Mouse (Mus musculus) kidney, postnatal 36 days (tissue): Measurements from ENCODE around the gene Dnal4.
"Not testable (repeated sequence)": the region's sequence is repeated elsewhere in the genome, so short reads cannot be mapped to it uniquely, and the experiment has no call there.

Experiments
- DNase-seq, 2 experiments: peaks; one replicate each; pipeline ENCODE4 v3.0.0; 2021 to 2022; ENCODE audit warnings: mixed read lengths in 2 of 2

Gene Dnal4

DNA sequence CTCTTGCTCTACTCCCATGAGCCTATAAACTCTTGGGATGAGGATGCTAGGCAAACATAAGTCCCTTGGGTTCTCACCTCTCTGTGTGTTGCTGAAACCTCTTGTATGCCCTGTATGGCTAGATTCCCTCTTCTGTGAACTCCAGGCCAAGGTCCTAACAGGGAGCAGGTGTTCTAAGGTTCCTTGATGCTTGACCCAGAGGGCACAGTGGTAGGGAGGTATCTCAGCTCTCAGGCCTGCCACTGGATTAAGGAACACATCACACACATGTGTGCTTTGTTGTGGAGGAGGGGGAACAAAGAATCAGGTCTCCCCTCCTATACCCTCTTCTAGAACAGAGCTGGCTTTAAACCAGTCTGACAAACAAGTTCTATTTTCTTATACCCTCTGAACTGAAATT lies at the start of gene Dnal4:
Gene Dnal4, minus strand, starts transcription at position 101 of the 400 bp plus-strand sequence.
- DNase-seq: no peak

DNA sequence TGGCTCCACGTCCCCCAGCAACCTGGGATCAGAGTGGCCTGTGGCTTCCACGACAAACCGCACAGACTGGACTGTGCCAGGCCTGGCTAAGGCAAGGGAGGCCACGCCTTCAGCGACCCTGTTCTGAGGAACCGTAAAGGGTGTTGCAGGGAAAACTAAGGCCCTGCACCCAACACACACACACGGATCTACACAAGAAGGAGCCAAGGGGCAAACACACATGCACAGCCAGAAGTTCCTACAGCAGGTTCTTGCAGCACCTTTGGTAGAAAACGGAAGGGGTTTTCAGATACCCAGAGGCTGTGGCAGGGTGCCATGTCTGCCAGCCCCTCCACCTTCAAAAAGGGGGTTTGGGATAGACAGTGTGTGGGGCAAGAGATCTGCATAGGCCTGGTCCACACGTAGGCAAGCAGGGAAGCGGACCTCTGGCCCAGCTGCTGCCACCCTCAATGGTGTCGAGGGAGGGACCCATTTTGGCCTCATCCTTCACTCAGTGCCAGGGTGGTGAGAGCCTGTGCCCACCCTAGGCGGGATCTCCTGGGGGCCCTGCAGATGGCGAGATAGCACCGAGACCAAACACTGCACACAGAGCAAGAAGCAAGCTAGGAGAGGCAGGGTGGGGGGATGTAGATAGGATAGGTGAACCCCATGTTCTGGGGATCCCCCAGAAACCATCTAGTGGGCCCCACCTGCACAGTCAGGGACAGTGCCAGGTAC lies 49.6 kb upstream of the Dnal4 start:
- no peak for DNase-seq

DNA sequence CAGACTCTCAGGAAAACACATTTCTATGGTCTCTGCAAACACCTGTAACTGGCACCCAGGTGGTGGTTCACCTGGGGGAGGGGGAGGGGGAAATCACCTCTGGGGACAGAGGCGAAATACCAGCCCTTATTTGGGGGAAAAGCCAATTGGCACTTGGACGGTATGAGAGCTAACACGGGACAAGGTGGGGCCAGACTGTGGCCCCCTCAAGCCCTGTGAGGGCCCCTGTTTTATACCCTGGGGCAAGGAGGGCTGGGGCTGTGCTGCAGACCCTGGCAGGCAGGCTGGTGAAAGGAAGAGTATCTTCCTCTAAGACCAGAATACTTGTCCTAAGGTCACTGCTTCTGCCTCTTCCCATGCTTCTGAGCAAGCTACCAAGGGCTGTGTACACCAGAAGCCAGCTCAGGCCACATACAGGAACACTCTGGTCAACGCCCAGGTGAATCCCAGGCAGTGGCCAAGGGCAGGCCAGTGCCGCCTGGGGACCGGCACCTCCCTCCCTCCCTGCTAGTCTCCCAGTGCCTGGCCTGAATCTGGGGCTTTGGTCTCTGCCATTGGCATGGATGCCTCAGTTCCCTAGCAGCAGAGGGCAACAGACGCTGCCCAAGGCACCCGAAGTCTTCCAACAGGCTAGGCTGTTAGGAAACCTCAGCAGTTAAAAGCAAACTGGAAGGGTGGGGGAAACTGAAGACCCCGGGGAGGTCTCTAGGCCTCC lies 48.7 kb upstream of the Dnal4 start:
- no peak for DNase-seq

DNA sequence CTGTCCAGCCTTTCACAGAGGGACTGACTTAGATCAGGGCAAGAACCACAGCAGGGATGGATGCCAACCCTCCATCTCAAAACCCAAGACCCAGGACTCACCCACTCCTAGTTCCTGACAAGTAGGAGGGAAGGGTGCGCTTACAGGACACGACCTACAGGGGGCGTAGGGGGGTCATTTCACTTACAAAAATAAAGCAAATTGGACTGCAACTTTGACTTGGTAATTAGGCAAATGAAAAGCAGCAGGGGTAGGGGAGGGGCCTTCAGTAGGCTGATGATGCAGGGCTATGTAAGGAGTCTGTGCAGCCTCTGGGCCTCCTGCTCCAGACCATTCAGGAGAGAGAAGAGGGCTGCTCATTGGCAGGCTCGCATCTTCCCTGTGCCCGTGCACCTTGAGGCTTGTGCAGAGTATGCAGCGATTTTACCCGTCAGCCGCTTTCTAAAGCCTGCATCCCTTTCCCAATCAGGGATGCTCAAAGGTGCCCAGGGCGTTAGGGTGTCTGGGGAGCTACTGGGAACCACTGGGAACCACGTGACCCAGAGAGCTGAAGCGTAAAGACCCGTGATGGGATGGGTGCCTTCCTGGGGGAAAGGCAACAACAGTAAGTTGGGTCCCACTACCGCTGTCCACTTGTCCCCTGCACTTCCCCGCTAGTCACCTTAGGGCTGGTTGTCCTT lies 47.6 kb upstream of the Dnal4 start:
- DNase-seq: no peak

DNA sequence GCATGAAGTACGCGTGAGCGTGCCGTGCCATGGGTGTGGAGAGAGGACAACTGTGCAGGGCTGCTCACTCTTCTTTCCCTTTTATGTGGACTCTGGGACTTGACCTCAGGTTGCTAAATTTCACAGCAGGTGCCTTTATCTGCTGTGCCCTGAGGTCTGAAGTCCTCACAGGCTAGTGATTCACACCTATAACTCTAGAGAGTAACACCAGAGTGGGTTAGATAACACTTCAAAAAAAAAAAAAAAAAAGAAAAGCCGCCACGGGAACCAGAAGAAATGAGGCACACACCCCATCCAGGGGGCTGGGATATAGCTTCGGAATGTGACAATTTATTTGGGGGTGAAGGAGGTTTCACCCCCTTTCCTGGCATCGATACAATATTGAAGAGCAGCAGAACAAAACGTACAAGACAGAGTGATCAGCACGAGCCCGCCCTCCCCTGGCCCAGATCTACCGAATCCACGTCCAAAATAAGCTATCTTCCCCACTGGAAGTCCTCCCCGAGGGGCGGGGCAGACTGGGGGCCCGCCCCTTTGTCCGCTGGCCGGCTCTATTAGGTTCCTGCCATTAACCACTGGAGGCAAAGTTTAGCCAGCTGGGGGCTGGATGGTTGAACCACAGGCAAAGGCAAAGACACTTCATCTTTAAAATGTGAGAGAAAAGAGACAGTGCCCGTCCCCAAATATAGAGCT lies 46.1 kb upstream of the Dnal4 start:
- peak; percentile 55 to 71 for DNase-seq

DNA sequence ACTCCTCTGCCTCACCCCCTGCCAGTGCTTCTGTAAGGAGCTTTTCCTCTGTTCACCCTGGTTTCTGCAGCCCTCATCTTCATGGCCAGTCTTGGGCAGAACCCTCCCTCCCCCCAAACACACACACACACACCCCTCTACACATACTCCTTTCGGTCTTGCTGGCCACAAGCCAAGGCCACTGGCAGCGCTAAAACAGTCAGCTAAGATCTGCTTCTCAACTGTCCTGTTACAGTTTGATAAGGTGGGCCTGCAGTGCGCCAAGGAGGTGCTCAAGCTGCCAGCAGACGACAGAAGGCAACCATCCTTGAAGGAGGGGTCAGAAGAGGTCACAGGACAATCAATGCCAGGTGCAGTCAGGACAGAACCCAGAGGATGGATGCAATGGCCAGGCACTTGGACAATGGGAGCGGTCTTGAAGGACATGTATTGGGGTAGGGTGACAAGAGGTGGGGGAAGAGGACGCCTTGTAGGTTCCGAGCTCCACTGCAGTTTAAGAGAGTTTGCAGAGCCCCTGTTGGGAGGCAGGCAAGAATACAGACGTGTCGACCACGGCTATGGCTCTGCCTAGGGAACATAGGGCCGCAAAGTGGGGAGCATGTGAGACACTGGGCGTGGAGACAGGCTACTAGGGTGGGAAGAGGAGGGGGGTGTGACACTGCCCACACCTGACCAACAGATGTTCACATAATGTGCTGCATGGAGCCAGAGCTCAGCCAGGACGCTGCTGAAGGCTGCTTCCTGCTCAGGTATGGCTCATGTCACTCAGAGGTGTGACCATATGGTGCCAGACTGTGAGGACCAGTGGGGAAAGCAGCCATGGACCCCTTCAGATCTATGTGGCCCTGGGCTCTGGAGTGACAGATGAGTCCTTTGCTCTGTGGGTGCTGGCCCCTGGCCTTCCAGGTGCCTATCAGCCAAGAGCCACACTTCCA lies 44.9 kb upstream of the Dnal4 start:
- DNase-seq: no peak

DNA sequence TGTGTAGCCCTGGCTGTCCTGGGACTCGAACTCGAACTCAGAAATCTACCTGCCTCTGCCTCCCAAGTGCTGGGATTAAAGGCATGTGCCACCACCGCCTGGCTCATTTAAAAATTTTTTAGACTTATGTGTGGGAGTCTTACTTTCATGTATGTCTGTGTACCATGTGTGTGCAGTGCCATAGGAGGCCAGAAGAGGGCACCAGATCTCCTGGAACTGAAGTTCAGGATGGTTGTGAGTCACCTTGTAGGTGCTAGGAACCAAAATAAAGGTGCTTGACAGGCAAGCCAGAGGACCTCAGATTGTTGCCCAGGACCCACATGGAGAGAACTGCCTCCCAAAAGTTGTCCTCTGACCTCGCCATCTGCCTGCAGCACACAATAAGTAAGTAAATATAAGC lies 40.7 kb upstream of the Dnal4 start:
- DNase-seq: no peak

DNA sequence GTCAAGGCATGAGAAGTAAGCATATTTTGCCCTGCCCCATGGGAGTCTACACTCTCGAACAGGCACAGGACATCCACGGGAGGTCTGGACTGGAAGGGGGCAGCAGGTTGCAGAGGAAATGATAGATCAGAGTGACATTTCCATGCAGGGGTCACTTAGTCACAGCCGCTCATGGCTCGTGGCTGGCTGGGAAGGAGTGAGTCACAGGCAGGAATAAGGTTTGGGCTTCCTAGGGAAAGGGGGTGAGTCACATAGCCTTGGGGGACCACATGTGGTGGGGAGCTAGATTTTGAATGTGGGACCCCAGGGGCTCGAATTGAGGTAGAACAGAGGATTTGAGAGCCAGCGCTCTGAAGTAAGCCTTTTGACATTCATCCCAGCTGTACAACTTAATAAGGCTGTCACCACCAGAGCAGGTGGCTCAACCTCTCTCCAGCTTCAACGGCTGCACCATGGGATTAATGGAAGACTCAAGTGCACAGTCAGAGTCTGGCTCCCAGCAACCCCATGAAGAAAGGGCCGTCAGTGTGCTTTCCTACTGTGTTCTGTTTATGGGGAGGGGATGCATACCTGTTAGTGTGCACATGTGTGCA lies 36.1 kb upstream of the Dnal4 start:
- no peak for DNase-seq

DNA sequence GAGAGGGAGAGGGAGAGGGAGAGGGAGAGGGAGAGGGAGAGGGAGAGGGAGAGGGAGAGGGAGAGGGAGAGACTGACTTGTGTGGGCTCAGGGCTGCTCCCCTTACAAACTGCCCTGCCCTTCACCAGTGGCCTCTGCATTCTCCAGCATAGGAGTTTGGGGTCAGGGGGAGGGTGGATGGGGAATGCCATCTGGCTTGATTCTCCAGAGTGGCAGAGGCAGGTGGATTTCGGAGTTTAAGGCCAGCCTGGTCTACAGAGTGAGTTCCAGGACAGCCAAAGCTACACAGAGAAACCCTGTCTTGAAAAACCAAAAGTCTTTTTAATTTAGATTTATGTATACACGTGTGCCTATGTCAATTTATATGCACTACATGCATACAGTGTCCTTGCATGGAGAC lies 35.2 kb upstream of the Dnal4 start:
- not testable (repeated sequence) for DNase-seq

DNA sequence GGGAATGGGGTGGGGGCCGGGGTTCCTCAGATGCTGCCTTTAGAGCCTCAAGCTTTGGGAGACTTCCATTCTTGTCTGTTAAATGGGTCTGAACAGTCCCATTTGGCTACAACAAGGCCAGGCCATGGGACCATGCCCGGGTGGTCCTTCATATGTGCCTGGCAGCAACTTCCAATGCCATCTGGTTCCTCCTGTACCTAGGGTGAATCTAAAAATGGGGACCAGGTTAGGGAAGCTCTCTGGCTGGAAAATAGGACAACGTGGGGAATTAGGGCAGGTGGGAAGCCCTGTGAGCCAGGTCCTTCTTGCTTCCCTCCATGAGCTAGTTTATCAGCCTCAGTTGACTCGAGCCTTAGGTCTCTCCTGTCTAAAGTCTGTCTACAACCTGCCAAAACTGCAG lies 33.3 kb upstream of the Dnal4 start:
- DNase-seq: no peak

DNA sequence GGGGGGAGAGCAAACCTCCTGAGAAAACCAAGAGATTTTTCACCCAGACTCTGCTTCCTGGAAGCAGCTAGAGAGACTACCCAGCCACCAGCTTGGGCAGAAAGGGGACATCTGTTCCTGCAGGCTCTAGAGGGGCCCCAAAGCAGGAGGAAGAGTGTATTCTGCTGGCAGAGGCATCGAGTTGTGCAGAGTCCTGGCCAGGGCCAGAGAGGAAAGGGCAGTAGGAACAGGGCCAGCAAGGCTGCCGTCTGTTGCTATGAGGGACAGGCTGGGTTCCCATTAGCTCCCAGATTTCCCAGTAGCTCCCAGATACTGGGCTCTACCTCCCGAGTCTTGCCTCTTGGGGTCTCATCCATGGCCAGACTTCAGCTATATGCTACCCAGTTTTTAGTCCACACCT lies 32.4 kb upstream of the Dnal4 start:
- DNase-seq: no peak

DNA sequence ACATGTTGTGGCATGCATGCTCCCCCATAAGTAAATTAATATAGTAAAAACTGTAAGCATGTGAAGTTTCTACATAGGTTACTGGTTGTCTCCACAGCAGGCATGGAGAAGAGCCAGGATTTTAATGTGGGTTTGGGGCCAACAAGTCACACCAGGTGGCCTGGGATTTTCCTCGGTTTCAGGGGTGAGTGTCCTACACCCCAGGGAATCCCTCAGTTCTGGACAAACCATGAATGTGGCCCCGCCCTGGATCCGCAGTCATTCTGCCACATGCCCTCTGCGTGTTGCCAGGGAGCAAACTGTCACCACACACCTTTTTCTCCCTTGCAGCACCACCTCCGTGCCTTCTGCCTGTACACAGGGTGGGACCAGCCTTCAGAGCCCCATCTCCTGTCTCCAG lies 31.0 kb upstream of the Dnal4 start:
- DNase-seq: no peak

DNA sequence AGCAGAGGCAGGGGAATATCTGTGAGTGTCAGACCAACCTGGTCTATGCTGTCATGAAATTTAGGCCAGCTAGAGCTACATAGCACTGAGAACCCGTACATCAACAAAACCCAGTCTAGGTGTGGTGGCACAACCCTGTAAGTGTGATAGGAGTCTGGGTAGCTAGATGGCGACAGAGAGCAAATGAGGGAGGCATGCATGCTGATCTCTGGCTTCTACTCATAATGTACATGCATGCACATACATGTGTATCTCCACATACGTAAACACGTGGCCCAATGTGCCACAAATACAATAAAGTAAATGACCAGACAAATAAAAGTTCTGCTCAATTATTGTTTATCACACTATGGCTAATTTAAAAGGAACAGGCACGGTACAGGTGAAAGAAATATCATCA lies 30.5 kb upstream of the Dnal4 start:
- DNase-seq: peak in 1 of 2 experiments; percentile 76

DNA sequence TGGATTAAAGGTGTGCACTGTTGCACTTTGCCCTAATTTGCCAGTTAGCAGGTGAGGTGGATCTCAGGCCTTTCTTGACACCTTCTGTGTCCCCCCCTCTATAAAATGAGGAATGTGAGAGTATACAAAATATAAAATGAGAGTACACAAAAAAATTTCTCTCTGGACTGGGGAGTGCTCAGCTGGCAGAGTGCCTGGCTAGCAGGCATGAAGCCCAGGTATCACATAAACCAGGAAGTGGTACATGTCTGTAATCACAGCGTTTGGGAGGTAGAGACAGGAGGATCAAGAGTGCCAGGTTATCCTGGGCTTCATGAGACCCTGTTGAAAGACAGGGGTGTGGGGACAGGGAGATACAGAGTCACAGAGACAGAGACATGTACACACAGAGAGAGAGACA lies 29.4 kb upstream of the Dnal4 start:
- DNase-seq: no peak

DNA sequence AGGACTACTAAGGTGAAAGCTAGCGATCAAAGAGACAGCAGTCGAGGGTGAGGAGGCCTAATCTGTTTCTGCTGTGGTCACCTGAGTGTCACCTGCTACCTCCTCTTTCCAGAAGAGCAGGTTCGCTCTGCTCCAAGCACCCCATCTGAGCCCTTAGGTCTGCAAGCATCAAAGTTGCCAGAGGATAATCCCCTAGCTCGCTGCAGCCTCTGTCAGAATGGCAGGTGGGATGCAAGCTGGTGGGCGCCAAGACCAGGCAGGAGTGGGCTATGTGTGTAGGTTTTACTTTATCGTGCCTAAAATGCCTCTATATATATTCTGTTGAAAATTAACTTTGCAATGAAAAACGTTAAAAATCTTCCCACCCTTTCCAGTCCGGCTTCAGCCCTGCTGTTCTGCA lies 27.6 kb upstream of the Dnal4 start:
- no peak for DNase-seq

DNA sequence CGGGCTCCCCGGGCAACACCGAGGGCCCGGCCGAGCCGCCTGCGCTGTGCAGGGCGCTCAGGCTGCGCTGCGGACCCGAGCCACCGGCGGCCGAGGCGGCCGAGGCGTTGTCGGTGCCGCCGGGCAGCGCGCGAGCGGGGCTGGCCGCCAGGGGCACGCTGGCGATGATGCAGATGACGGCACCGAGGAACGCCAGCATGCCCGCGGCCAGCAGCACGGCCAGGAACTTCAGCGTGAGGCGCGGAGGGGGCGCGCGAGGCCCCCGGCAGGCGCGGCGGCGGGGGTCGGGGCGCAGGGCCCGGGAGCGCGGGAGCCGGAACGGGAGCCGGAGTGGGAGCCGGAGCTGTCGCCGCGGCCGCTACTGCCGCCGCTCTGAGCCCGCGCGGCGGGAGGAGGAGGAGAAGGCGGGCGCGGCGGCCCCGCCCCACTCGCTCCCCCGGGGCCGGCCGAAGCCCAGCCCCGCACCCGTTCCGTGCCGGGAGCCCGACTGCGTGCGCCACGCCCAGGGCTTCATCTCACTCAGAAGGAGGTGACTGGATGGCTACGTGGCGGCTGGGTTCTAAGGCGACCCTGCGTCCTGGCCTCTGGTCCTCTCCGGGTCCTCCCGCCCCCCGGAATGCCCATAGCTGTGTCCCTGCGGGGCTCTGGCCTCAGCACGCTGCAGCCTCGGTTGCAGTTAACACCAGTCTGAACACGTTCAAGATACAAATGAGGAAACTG lies 26.9 kb upstream of the Dnal4 start, which contains the start of gene Nptxr:
Gene Nptxr, minus strand, starts transcription at position 415 of the 720 bp plus-strand sequence.
- DNase-seq: peak; percentile 13 to 70

DNA sequence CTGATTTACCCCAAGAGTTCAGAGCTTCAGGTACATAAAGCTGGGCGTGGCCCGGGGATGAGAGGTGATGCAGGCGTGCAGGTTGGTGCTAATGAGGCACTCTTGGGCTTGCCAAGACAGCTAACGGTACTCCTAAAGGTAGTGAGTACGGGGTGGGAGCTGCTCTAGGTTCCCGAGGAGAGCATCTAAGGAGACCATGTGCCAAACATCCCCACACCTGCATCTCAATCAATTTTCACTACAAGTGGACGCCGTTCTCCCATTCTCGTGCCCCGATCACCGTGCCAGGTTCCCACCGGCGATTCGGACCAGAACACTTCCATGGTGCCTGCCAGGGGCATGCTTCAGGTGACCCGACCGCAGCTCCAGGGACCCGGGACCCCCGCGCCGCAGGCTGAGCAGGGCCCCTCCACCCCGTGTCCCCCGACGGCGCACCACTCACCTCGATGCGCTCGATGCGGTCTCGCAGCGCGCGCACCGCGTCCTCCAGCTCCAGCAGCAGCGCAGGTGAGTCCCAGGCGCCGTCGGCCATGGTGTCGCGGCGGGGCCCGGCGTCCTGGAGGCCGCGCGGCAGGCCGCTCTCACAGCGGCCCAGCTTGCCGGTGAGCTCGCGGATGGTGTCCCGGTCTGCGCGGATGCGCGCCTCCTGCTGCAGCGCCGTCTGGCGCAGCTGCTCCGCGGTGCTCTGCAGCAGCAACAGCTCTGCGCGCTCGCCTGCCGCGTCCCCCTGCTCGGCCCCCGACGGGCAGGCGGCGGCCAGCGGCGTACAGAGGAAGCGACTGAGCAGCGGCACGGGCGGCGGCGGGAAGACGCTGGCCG lies 26.1 kb upstream of the Dnal4 start:
- peak in 1 of 2 experiments; percentile 40 for DNase-seq

DNA sequence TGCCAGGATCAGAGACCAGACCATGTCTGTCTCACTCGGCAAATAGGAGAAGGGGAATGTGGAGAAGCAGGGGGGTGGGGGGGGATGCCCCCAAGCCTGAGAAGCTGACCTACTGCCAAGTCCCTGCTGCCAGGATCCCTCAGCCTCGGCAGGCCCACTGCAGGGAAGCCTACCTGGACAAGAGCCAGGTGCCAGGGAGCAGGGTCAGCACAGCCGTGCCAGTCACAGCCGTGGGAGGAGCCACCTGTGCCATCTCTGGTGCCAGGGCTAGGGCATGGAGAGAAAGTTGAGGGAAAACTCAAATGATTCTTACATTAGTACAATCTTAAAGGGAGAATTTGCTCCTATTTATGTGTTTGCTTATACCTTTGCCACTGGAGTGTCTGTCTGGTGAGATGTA lies 24.7 kb upstream of the Dnal4 start:
- DNase-seq: no peak

DNA sequence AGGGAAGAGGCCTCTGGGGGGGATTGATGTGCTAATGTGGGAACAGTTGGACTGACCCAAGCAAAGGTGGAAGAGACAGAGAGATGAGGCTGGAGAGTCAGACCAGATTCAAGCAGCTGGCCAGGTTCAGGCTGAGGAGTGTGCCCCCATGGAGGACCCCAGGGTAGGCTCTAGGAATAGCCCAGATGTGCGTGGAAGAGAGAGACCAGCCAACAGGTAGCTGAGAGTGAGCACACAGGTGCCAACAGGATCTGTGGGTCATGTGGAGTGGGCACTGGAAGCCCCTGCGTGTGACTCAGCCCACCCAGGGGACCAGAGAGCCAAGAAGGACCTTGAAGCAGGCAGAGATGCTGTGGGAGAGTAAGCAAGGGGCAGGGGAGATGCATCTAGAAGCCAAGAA lies 24.0 kb upstream of the Dnal4 start:
- no peak for DNase-seq

DNA sequence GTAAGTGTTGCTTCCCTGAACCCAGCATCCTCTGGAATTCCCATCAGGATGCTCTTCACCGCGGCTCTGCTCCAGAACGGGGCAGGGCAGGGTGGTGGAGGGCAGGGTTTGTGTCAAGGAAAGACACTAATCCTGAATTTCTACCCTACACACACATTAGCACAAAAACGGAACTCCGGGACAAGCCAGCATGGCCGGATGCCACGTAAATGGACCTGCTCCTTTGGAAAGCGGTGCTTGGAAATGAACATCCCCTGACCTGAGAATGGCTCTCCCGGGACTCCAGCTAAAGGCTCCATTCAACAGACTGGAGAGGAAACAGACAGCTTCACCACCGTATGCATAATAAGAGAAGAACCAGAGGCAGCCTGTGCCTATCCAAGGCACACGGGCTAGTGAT lies 23.1 kb upstream of the Dnal4 start:
- no peak for DNase-seq
